Mouse (Mus musculus) testis, adult 2 months (tissue): ENCODE measurements around the gene Gsk3b.

ENCODE experiments used
- CTCF ChIP-seq: fragments of 200-500 bp; IDR thresholded peaks from 2 replicates; pipeline ENCODE4 v1.5.1; 2012; ENCODE audit warnings: low read depth, mild to moderate bottlenecking, inconsistent platforms, low read length, moderate library complexity; ENCODE audit not compliant: control insufficient read depth, insufficient read depth, insufficient replicate concordance
- POLR2A ChIP-seq: fragments of 200-500 bp; IDR thresholded peaks from 2 replicates; pipeline ENCODE4 v1.6.1; 2012; ENCODE audit warnings: low read depth, mild to moderate bottlenecking, inconsistent platforms, low read length, moderate library complexity; ENCODE audit not compliant: control insufficient read depth

DNA sequence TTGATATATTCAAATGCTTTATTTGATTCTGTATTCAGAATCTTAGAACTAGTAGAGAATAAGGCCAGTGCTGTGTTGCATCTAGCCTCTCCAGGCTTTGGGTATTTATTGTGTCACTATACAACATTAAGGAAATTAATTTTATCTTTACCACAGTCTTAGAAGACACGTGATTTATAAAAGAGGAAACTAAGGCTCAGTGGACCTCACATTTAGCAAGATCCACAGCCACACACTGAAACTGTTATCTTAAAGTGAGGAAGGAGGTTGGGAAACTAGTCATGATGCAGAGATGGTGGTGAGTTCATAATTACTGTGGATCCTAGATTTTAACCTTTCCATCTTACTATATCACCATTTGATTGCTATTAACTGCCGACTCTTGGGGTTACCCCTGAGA, 16.7 kb downstream of the Gsk3b start:
- TF ChIP-seq POLR2A (no peak), CTCF (no peak)
